In the genomic region with DNA sequence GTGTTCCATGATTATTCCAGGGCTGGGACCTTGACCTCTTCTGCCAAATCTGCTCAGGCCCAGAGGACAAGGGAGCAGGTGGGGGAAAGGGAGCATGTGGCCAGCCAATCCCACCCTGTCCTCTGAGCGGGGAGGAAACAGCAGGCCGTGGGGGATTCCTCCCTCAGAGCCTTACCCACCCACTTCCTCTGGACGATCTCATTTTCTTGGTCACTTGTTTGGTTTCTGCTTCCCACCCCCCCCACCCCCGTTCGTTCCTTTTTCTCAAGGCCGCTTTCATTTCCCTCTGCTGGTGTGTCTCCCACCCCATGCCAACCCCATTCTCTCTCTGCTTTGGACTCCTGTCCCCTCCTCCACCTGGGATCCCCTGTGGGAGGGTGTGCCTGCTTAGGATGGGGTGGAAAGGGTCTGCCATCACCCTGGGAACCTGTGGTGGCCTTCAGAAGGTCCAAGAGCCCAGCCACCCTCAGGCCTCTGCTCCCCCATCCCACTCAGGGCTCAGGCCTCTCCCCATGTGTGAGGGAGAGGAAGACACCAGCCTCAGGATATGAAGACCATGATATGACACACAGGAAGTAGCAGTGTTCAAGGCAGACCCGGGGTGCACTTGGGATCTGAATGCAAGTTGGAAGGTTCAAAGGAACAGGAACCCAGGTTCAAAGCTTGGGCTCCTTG, we compare ENCODE assay signal across 25 mouse cellular contexts.
DNase-seq lines count a peak whose midpoint lies in the region; ATAC-seq and TF ChIP-seq lines count a peak whose summit lies in the region.
"Had no signal": no experiment of that assay in that cellular context is flagged by ENCODE, and none has a peak within 500 bp of the region (broad histone marks: within the 10 kb centered on the region; RNA-seq: fewer than 3 reads in every experiment).

No protein-coding gene starts in this region.

- ATAC-seq in liver, embryonic 16.5 days (ENCODE audit: low read depth) = peak; percentile 32; the same call in 1 of the 2 replicates
- ATAC-seq in liver, embryonic 11.5 days (replicated peaks; ENCODE audit: low FRiP score) = no peak
- peak; percentile 52 to 65 for ATAC-seq in hematopoietic stem cell, adult 5-6 weeks (replicated peaks in 1 of 2; ENCODE audit: insufficient read depth in 1 of 2, low FRiP score in 2 of 2, low TSS enrichment in 1 of 2, low read depth in 1 of 2, poor library complexity in 2 of 2, severe bottlenecking in 2 of 2)
- peak; percentile 24; the same call in 1 of the 2 replicates for ATAC-seq in monocyte, adult 5-6 weeks (replicated peaks; ENCODE audit: insufficient number of reproducible peaks, low FRiP score, low TSS enrichment, poor library complexity, severe bottlenecking)
- no peak for ATAC-seq in activated CD4-positive, CD25-positive, alpha-beta regulatory T cell, adult 4 months
- ATAC-seq: forebrain, postnatal 0 days; hindbrain, embryonic 16.5 days; intestine, embryonic 16.5 days; lung, postnatal 0 days had no signal

- no peak; the same call in 1 of the 2 replicates for TF ChIP-seq POLR2A in CH12.LX (IDR thresholded peaks at IDR 0.05; ENCODE audit: low read depth, low read length)

- H3K4me1 ChIP-seq in liver, embryonic 16.5 days (ENCODE audit: control insufficient read depth, low read depth, low read length) = no peaks in the 10 kb centered on the region
- no peaks in the 10 kb centered on the region for H3K4me1 ChIP-seq in liver, embryonic 11.5 days (replicated peaks; ENCODE audit: control insufficient read depth, insufficient read depth, low read length)
- peaks cover 54 to 91% of the 10 kb centered on the region in 2 experiments for H3K4me1 ChIP-seq in CH12.LX (ENCODE audit: control insufficient read depth in 1 of 2, insufficient read depth in 2 of 2)
- H3K4me1 ChIP-seq: liver, embryonic 13.5 days had no signal

- no peak overlapping the region for H3K4me2 ChIP-seq in liver, embryonic 16.5 days (ENCODE audit: low read depth, low read length)
- no peak overlapping the region for H3K4me2 ChIP-seq in liver, embryonic 11.5 days
- peak overlapping the region; percentile 58 for H3K4me2 ChIP-seq in CH12.LX (ENCODE audit: insufficient read depth, low read depth, poor library complexity, severe bottlenecking)
- H3K4me2 ChIP-seq: embryonic facial prominence, embryonic 15.5 days; heart, embryonic 12.5 days; liver, embryonic 13.5 days; neural tube, embryonic 13.5 days had no signal

- no peaks in the 10 kb centered on the region for H3K36me3 ChIP-seq in liver, embryonic 16.5 days (ENCODE audit: control insufficient read depth, insufficient read depth)
- H3K36me3 ChIP-seq in liver, embryonic 11.5 days (ENCODE audit: control insufficient read depth, insufficient read depth, low read length) = no peaks in the 10 kb centered on the region
- H3K36me3 ChIP-seq in CH12.LX (replicated peaks in 1 of 2; ENCODE audit: control insufficient read depth in 1 of 2, insufficient read depth in 1 of 2, low read length in 1 of 2) = peaks cover 0 to 2% of the 10 kb centered on the region in 2 experiments
- H3K36me3 ChIP-seq: embryonic facial prominence, embryonic 15.5 days; heart, embryonic 12.5 days; liver, embryonic 13.5 days; neural tube, embryonic 13.5 days had no signal

- no peak overlapping the region for H3K27ac ChIP-seq in liver, embryonic 16.5 days (ENCODE audit: low read length)
- no peak overlapping the region for H3K27ac ChIP-seq in liver, embryonic 11.5 days (ENCODE audit: low read depth, low read length)
- H3K27ac ChIP-seq in CH12.LX (ENCODE audit: insufficient read depth, low read depth) = peak overlapping the region; percentile 99
- H3K27ac ChIP-seq: embryonic facial prominence, embryonic 15.5 days; kidney, postnatal 0 days; layer of hippocampus, adult 2 months; liver, embryonic 13.5 days; neural tube, embryonic 13.5 days had no signal

- no peak for DNase-seq in liver, embryonic 11.5 days (ENCODE audit: low spot score)
- DNase-seq in CH12.LX (ENCODE audit: extremely low read depth) = peak; percentile 81
- DNase-seq in kidney, adult 8-10 months = no peak
- DNase-seq in right cerebral cortex, postnatal 4 days = no peak
- DNase-seq: adrenal gland, adult 8-10 months; cerebellum, adult 11 months; cerebellum, postnatal 25 days; forebrain, postnatal 0 days; heart, postnatal 14 days; left cerebral cortex, postnatal 4 days; liver, embryonic 13.5 days; right cerebral cortex, postnatal 14 days; thymus, postnatal 36 days had no signal

- dilution Hi-C loops in CH12.LX (cut with MboI; ENCODE audit: extremely low pct_ligation_motif_present, extremely low pct_unique_long_range_greater_than_20kb, low sequenced_read_pairs) = no loop called here

- no peak for TF ChIP-seq CTCF in CH12.LX (conservative IDR thresholded peaks at IDR 0.05 in 1 of 2, IDR thresholded peaks at IDR 0.05 in 1 of 2; ENCODE audit: low read depth in 2 of 2, low read length in 2 of 2)

- 29% methylated on average over 7 of the region's 7 CpGs for WGBS in liver, embryonic 16.5 days (ENCODE audit: insufficient replicate concordance)
- 43% methylated on average over 7 of the region's 7 CpGs for WGBS in liver, embryonic 11.5 days

- no peaks in the 10 kb centered on the region for H3K79me2 ChIP-seq in CH12.LX (replicated peaks; ENCODE audit: control insufficient read depth, extremely low read depth, insufficient read depth, poor library complexity, severe bottlenecking)

- peak; percentile 87 for TF ChIP-seq EP300 in CH12.LX (IDR thresholded peaks at IDR 0.05; ENCODE audit: low read length)

- no peak overlapping the region for H3K4me3 ChIP-seq in liver, embryonic 16.5 days (ENCODE audit: low read depth, low read length)
- H3K4me3 ChIP-seq in liver, embryonic 11.5 days (ENCODE audit: low read depth, low read length) = no peak overlapping the region
- peak overlapping the region in 1 of 3 experiments; percentile 17 for H3K4me3 ChIP-seq in CH12.LX (replicated peaks in 1 of 3; ENCODE audit: low read depth in 2 of 3, low read length in 2 of 3, poor library complexity in 1 of 3)
- H3K4me3 ChIP-seq: embryonic facial prominence, embryonic 15.5 days; heart, embryonic 12.5 days; layer of hippocampus, adult 2 months; liver, embryonic 13.5 days; neural tube, embryonic 13.5 days had no signal

- H3K9me3 ChIP-seq in liver, embryonic 16.5 days (replicated peaks; ENCODE audit: control insufficient read depth, low read length) = no peaks in the 10 kb centered on the region
- H3K9me3 ChIP-seq in liver, embryonic 11.5 days (ENCODE audit: control insufficient read depth, low read length) = no peaks in the 10 kb centered on the region
- no peaks in the 10 kb centered on the region for H3K9me3 ChIP-seq in CH12.LX (replicated peaks; ENCODE audit: low read length)
- H3K9me3 ChIP-seq: embryonic facial prominence, embryonic 15.5 days; heart, embryonic 12.5 days; liver, embryonic 13.5 days; neural tube, embryonic 13.5 days had no signal

- in situ Hi-C loops in CH12.LX (cut with MboI; ENCODE audit: low pct_ligation_motif_present, low pct_unique_long_range_greater_than_20kb, low sequenced_read_pairs) = loop anchor here (5.0 kb wide), 1 partner anchor 54 kb away; no protein-coding TSS in a partner anchor

- H3K9ac ChIP-seq in liver, embryonic 16.5 days (ENCODE audit: low read depth, low read length) = no peak overlapping the region
- no peak overlapping the region for H3K9ac ChIP-seq in liver, embryonic 11.5 days (ENCODE audit: low read depth, low read length)
- peak overlapping the region; percentile 58 for H3K9ac ChIP-seq in CH12.LX (ENCODE audit: insufficient read depth, low read depth)
- H3K9ac ChIP-seq: embryonic facial prominence, embryonic 15.5 days; forebrain, postnatal 0 days; heart, embryonic 12.5 days; liver, embryonic 13.5 days; neural tube, embryonic 13.5 days had no signal

- no peak; the same call in 1 of the 2 replicates for TF ChIP-seq RAD21 in CH12.LX (IDR thresholded peaks at IDR 0.05; ENCODE audit: low read depth, low read length)

- no peaks in the 10 kb centered on the region for H3K27me3 ChIP-seq in liver, embryonic 16.5 days (ENCODE audit: control insufficient read depth, insufficient read depth, low read depth, low read length)
- no peaks in the 10 kb centered on the region for H3K27me3 ChIP-seq in liver, embryonic 11.5 days (replicated peaks; ENCODE audit: control insufficient read depth, insufficient read depth, low read length)
- no peaks in the 10 kb centered on the region for H3K27me3 ChIP-seq in CH12.LX (replicated peaks)
- H3K27me3 ChIP-seq: embryonic facial prominence, embryonic 15.5 days; liver, embryonic 13.5 days; neural tube, embryonic 13.5 days had no signal

TF ChIP-seq in CH12.LX, 34 proteins besides CTCF, POLR2A, EP300 and RAD21 (continues in another document):
- TF ChIP-seq MAX (IDR thresholded peaks at IDR 0.05; ENCODE audit: low read length) (peak; percentile 87), SMC3 (IDR thresholded peaks at IDR 0.05; ENCODE audit: low read depth, low read length) (peak; percentile 29), KAT2A (IDR thresholded peaks at IDR 0.05; ENCODE audit: insufficient replicate concordance, low read length) (no peak), JUN (IDR thresholded peaks at IDR 0.05; ENCODE audit: insufficient read depth, low read depth, low read length) (peak; percentile 28; the same call in 1 of the 2 replicates), NELFE (IDR thresholded peaks at IDR 0.05; ENCODE audit: low read depth, low read length) (0 out of 2 replicates have a peak, but pooled peaks have one; percentile 13), HCFC1 (IDR thresholded peaks at IDR 0.05; ENCODE audit: low read depth, low read length) (peak; percentile 50), NRF1 (IDR thresholded peaks at IDR 0.05; ENCODE audit: low read depth, low read length) (no peak), ZKSCAN1 (IDR thresholded peaks at IDR 0.05; ENCODE audit: borderline replicate concordance, low read depth, low read length) (no peak), GABPA (IDR thresholded peaks at IDR 0.05; ENCODE audit: insufficient replicate concordance, low read depth, low read length) (no peak), MXI1 (IDR thresholded peaks at IDR 0.05; ENCODE audit: low read depth, low read length) (no peak), TBP (conservative IDR thresholded peaks at IDR 0.05; ENCODE audit: low read depth, low read length) (no peak; the same call in 1 of the 2 replicates), IRF4 (IDR thresholded peaks at IDR 0.05; ENCODE audit: low read depth, low read length) (peak; percentile 87), JUND (conservative IDR thresholded peaks at IDR 0.05; ENCODE audit: low read depth, low read length) (0 out of 2 replicates have a peak, but pooled peaks have one; percentile 36), BHLHE40 (IDR thresholded peaks at IDR 0.05; ENCODE audit: low read depth, low read length) (peak; percentile 81), RCOR1 (conservative IDR thresholded peaks at IDR 0.05; ENCODE audit: low read depth, low read length) (0 out of 2 replicates have a peak, but pooled peaks have one; percentile 58), USF1 (IDR thresholded peaks at IDR 0.05; ENCODE audit: low read depth, low read length) (no peak; the same call in 1 of the 2 replicates), UBTF (IDR thresholded peaks at IDR 0.05; ENCODE audit: low read depth, low read length) (peak; percentile 77; the same call in 1 of the 2 replicates), ETS1 (conservative IDR thresholded peaks at IDR 0.05; ENCODE audit: low read depth, low read length) (peak; percentile 85), CHD1 (IDR thresholded peaks at IDR 0.05; ENCODE audit: low read depth, low read length) (no peak)

Comparison
In these comparisons a context has a peak if more than half of its experiments do, and no peak if none do; other contexts are left out.
1. ATAC-seq: peak in liver, embryonic 16.5 days (single experiment), hematopoietic stem cell, adult 5-6 weeks (2 of 2) and monocyte, adult 5-6 weeks (single experiment); none in liver, embryonic 11.5 days (single experiment) and activated CD4-positive, CD25-positive, alpha-beta regulatory T cell, adult 4 months (single experiment).